Mouse (Mus musculus) lung, adult 2 months (tissue): ENCODE results near the gene Kif27.

Experiments used
- CTCF ChIP-seq: fragments of 200-500 bp; IDR thresholded peaks from 2 replicates; pipeline ENCODE4 v1.5.1; 2011; ENCODE audit warnings: mild to moderate bottlenecking, low read length, control low read depth; ENCODE audit not compliant: insufficient read depth
- POLR2A ChIP-seq: fragments of 200-500 bp; IDR thresholded peaks from 2 replicates; pipeline ENCODE4 v1.6.1; 2011; ENCODE audit warnings: low read depth, mild to moderate bottlenecking, control low read depth, low read length, borderline replicate concordance; ENCODE audit errors: extremely low read depth

GRCm38 (mm10) chr13:58287822-58288221, 71.1 kb downstream of the Kif27 start:
- TF ChIP-seq CTCF (peak; percentile 97), POLR2A (no peak)
